Mouse (Mus musculus): ENCODE data around the gene Mapkapk5. TPM values are rescaled to one million over a fixed set of nuclear protein-coding genes. Genes with fewer than 3 reads are reported as not detected.

The Mapkapk5 gene
- polyA plus RNA-seq, 1 experiment = 103 TPM

DNA sequence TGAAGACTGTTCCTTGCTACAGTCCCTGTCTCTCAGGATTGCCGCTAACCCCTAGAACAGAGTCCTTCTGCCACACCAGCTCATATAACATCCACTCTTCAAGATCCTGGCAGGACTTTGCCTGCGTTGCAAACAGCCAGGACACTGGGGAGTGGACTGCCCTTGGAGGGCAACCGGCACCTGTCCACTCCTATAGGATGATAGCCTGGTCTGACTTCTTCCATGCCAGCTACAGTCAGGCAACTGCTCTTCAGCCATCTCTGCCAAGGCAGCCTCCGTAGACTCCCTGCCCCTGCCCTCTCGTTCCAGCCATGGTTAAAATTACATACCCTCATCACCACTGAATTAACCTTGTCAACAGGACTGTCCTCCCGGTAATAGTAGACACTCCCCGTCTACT lies 3.5 kb upstream of the Mapkapk5 start:
- no peak for DNase-seq (ENCODE audit: low read depth)
- TF ChIP-seq CTCF (IDR thresholded peaks at IDR 0.05; ENCODE audit: borderline replicate concordance, extremely low read depth, insufficient read depth, insufficient read length) (no peak), POLR2A (IDR thresholded peaks at IDR 0.05; ENCODE audit: borderline replicate concordance, extremely low read depth, insufficient read depth, insufficient read length, poor library complexity, severe bottlenecking) (no peak)

DNA sequence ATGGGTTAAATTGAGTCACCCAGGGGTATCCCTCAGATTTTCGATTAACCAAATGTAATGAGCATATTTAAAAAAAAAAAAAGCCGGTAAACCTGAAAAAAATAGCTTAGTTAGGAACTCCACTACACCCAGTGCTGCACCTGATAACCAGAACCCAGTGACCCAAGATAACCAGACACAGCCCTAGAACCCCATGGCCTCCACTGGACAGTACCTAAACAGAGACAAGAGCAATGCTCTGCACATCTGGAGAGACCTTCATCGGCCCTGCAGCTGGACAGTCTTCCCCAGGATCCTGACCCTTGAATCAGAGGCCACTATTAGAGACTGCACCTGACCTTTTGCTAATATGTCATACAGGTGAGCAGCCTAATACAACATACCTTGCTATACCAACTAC lies 1.4 kb upstream of the Mapkapk5 start:
- no peak for DNase-seq (ENCODE audit: low read depth)
- TF ChIP-seq POLR2A (IDR thresholded peaks at IDR 0.05; ENCODE audit: borderline replicate concordance, extremely low read depth, insufficient read depth, insufficient read length, poor library complexity, severe bottlenecking) = no peak
- no peak for TF ChIP-seq CTCF (IDR thresholded peaks at IDR 0.05; ENCODE audit: borderline replicate concordance, extremely low read depth, insufficient read depth, insufficient read length)

DNA sequence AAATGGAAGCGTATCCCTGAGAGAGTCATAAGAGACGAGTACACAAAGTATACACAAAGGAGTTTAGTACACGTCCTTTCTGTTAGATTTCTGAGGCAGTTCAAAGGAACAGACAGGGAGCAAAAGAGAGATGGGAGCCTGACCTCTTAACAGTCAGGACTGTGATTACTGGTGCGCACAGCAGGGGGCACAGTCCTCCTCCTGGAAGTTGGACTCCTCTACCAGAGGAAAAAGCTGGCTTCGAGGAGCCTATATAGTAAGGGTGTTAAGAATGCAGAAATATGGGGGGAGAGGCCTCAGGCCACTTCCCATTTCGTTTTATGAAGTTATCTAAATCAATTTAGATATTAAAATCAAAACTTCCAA lies 808 bp upstream of the Mapkapk5 start:
- TF ChIP-seq CTCF (IDR thresholded peaks at IDR 0.05; ENCODE audit: borderline replicate concordance, extremely low read depth, insufficient read depth, insufficient read length) = peak; percentile 36; the same call in 1 of the 2 replicates
- TF ChIP-seq POLR2A (IDR thresholded peaks at IDR 0.05; ENCODE audit: borderline replicate concordance, extremely low read depth, insufficient read depth, insufficient read length, poor library complexity, severe bottlenecking) = no peak
- peak; percentile 57 for DNase-seq (ENCODE audit: low read depth)

DNA sequence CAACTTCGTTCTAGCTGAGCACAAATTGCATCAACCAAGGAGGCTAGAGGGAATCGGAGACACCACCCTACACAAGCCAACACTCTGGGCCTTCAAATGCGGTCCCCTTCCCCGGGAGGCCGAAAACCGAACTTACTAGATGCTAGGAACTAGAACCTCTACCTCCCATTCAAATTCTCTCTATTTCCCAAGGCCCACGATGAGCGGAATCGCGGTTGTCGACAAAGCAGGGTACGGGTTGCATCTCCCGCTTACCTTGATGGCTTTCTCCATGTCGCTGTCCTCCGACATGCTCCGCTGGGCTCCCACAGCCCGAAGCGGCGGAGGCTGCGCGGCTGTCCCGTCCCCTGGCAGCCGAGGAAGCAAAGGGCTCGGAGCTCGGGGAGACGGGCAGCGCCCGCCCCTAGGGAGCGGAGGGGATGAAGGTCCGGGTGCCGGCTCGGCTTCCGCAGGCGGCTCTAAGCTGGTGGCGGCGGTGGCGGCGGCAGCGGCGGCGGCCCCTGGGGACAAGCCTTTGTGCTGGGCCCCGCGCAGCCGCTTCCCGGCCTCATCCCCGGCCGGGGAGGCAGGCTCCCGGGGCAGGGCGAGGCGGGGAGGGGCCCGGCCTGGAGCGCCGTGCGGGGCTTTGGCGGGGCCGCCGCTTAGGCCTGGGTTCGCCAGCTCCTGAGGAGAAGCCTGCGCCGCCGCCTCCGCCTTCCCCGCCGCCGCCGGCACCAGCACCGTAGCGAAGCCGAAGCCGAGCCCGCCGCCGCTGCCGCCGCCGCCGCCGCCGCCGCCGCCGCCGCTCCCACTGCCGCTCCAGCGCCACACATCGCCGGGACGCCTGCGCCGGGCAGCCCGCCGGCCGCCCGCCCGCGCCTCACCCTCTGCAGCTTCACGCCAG lies 554 bp downstream of the Mapkapk5 start, which contains the start of the genes Adam1a and Gm42878:
Adam1a (minus strand) TSS at position 573 of the 883 bp plus-strand sequence.
Gm42878 (minus strand) TSS at position 573 of the 883 bp plus-strand sequence.
- no peak for TF ChIP-seq CTCF (IDR thresholded peaks at IDR 0.05; ENCODE audit: borderline replicate concordance, extremely low read depth, insufficient read depth, insufficient read length)
- no peak for TF ChIP-seq POLR2A (IDR thresholded peaks at IDR 0.05; ENCODE audit: borderline replicate concordance, extremely low read depth, insufficient read depth, insufficient read length, poor library complexity, severe bottlenecking)
- DNase-seq (ENCODE audit: low read depth) = peak; percentile 31

- TF ChIP-seq POLR2A (IDR thresholded peaks at IDR 0.05; ENCODE audit: borderline replicate concordance, extremely low read depth, insufficient read depth, insufficient read length, poor library complexity, severe bottlenecking) = no peak
- no peak for DNase-seq (ENCODE audit: low read depth)
These were observed 2.3 kb downstream of the Mapkapk5 start for GRCm38 (mm10) chr5:121543370-121543769.

DNA sequence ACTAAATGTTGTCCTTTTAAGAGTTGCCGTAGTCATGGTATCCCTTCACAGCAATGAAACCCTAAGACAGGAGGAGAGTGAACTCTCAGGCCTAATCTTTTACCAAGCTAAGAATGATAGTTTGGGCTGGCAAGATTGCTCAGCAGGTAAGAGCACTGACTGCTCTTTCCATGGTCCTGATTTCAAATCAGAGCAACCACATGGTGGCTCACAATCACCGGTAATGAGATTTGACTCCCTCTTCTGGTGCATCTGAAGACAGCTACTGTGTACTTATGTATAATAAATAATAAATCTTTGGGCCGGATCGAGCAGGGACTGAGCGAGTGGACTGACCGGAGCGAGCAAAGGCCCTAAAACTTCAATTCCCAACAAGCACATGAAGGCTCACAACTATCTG lies 4.5 kb downstream of the Mapkapk5 start:
- no peak for DNase-seq (ENCODE audit: low read depth)

DNA sequence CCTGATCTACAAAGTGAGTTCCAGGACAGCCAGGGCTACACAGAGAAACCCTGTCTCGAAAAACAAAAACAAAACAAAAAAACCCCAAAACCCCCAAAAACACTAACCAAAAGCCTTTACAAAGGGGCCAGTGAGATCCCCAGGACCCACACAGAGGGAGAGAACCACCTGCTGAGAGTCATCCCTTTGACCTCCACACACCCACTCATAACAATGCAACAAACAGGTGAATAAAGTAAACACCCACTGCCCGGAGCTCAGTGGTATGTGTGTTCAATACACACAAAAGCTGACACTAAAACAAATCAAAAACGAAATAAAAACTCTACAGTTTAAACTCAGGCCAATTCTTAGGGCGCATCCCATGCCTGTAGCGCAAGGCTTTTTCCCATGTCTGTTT lies 5.6 kb downstream of the Mapkapk5 start:
- TF ChIP-seq POLR2A (IDR thresholded peaks at IDR 0.05; ENCODE audit: borderline replicate concordance, extremely low read depth, insufficient read depth, insufficient read length, poor library complexity, severe bottlenecking) = no peak
- TF ChIP-seq CTCF (IDR thresholded peaks at IDR 0.05; ENCODE audit: borderline replicate concordance, extremely low read depth, insufficient read depth, insufficient read length) = no peak
- no peak for DNase-seq (ENCODE audit: low read depth)

More for the DNA sequence above, 4.5 kb downstream of the Mapkapk5 start:
- TF ChIP-seq CTCF (IDR thresholded peaks at IDR 0.05; ENCODE audit: borderline replicate concordance, extremely low read depth, insufficient read depth, insufficient read length) = no peak
- no peak for TF ChIP-seq POLR2A (IDR thresholded peaks at IDR 0.05; ENCODE audit: borderline replicate concordance, extremely low read depth, insufficient read depth, insufficient read length, poor library complexity, severe bottlenecking)

GRCm38 (mm10) chr5:121537588-121537987 lies 8.1 kb downstream of the Mapkapk5 start:
- TF ChIP-seq POLR2A (IDR thresholded peaks at IDR 0.05; ENCODE audit: borderline replicate concordance, extremely low read depth, insufficient read depth, insufficient read length, poor library complexity, severe bottlenecking) = no peak
- no peak for TF ChIP-seq CTCF (IDR thresholded peaks at IDR 0.05; ENCODE audit: borderline replicate concordance, extremely low read depth, insufficient read depth, insufficient read length)
- DNase-seq (ENCODE audit: low read depth) = no peak

GRCm38 (mm10) chr5:121536921-121537555 lies 8.7 kb downstream of the Mapkapk5 start:
- DNase-seq (ENCODE audit: low read depth) = no peak
- no peak for TF ChIP-seq POLR2A (IDR thresholded peaks at IDR 0.05; ENCODE audit: borderline replicate concordance, extremely low read depth, insufficient read depth, insufficient read length, poor library complexity, severe bottlenecking)
- TF ChIP-seq CTCF (IDR thresholded peaks at IDR 0.05; ENCODE audit: borderline replicate concordance, extremely low read depth, insufficient read depth, insufficient read length) = no peak

DNA sequence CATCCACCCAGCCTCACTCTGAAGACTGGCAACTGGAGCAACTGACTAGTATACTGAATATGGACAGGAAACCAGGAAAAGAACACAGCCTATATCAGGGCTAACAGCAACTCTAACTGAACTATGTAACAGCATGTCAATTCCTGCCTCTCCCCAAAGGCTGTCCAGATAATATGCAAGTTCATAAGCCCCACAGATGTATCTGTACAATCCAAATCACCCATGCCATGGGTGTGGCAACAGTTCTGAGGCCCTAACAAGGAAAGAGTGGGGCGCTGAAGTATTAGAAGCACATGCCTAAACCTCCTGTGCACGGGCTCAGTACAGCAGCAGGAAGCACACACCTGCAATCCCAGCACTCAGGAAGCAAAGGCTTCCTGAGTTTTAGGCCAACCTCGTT lies 10.6 kb downstream of the Mapkapk5 start:
- no peak for DNase-seq (ENCODE audit: low read depth)
- TF ChIP-seq CTCF (IDR thresholded peaks at IDR 0.05; ENCODE audit: borderline replicate concordance, extremely low read depth, insufficient read depth, insufficient read length) (no peak), POLR2A (IDR thresholded peaks at IDR 0.05; ENCODE audit: borderline replicate concordance, extremely low read depth, insufficient read depth, insufficient read length, poor library complexity, severe bottlenecking) (no peak)

DNA sequence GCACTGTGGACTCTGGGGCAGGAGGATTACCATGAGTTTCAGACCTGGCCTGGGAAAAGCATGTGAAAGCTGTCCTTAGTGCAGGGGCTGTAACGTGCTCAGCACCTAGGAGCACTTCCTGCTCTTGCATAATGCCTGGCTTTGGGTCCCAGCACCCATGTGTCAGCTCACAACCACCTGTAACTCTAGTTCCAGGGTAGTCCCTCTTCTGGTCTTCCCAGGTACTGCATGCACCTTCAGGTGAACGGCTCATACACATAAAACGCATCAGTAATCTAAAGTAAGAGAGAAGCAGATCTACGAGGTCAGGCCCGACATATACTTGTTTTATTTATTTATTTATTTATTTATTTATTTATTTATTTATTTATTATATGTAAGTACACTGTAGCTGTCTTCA lies 11.2 kb downstream of the Mapkapk5 start:
- DNase-seq (ENCODE audit: low read depth) = no peak
- no peak for TF ChIP-seq POLR2A (IDR thresholded peaks at IDR 0.05; ENCODE audit: borderline replicate concordance, extremely low read depth, insufficient read depth, insufficient read length, poor library complexity, severe bottlenecking)
- peak; percentile 43; the same call in 1 of the 2 replicates for TF ChIP-seq CTCF (IDR thresholded peaks at IDR 0.05; ENCODE audit: borderline replicate concordance, extremely low read depth, insufficient read depth, insufficient read length)

Data from brain, embryonic 14.5 days (tissue).